13 mouse cellular contexts compared by ENCODE assay signal in the genomic region with DNA sequence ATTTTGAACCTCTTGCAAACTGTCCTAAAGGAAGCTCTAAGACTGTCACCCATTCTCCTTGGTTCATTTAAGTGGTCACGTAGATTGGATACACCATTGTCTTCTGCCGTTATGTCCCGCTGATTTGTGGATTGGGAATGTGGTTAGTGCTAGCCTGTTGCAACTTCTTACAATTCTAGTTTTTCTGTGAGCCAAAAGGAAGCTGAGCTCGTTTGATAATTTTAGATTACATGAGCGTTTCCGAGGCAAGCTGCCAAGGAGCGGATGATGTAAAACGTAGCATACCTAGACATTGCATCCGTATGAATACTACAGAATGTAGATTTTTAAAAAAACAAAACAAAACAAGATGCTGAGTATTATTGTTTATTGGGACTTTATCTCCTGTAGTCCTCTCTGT. TPM values are rescaled to one million over a fixed set of nuclear protein-coding genes. Genes with fewer than 3 reads are reported as not detected.
A peak's percentile ranks its signal among the peaks of the same experiment; 100 is the strongest.
DNase-seq lines count a peak whose midpoint lies in the region; ATAC-seq lines count a peak whose summit lies in the region.
"Had no signal": no experiment of that assay in that cellular context is flagged by ENCODE, and none has a peak within 500 bp of the region (broad histone marks: within the 10 kb centered on the region; RNA-seq: fewer than 3 reads in every experiment).

No protein-coding gene starts in this region.

- 2% methylated on average over 9 of the region's 9 CpGs for WGBS in macrophage (ENCODE audit: missing documents)
- WGBS in hindbrain, embryonic 14.5 days: 82% methylated on average over 9 of the region's 9 CpGs

- H3K4me2 ChIP-seq in hindbrain, embryonic 14.5 days (replicated peaks): no peak overlapping the region
- H3K4me2 ChIP-seq: neural tube, embryonic 12.5 days had no signal

- no peaks in the 10 kb centered on the region for H3K36me3 ChIP-seq in macrophage (ENCODE audit: inconsistent target)
- no peaks in the 10 kb centered on the region for H3K36me3 ChIP-seq in hindbrain, embryonic 14.5 days (replicated peaks; ENCODE audit: control insufficient read depth, insufficient read depth)
- H3K36me3 ChIP-seq: G1E; neural tube, embryonic 12.5 days had no signal

- H3K4me3 ChIP-seq in macrophage (ENCODE audit: inconsistent target): no peak overlapping the region
- no peak overlapping the region for H3K4me3 ChIP-seq in hindbrain, embryonic 14.5 days (replicated peaks; ENCODE audit: low read length)
- H3K4me3 ChIP-seq: left cerebral cortex, adult 2 months; neural tube, embryonic 12.5 days had no signal

- H3K9me3 ChIP-seq in hindbrain, embryonic 14.5 days (ENCODE audit: control insufficient read depth, low read length): no peaks in the 10 kb centered on the region
- H3K9me3 ChIP-seq: G1E; neural tube, embryonic 12.5 days had no signal

- no peaks in the 10 kb centered on the region for H3K4me1 ChIP-seq in hindbrain, embryonic 14.5 days (replicated peaks; ENCODE audit: control insufficient read depth, insufficient read depth, low read length)
- H3K4me1 ChIP-seq: neural tube, embryonic 12.5 days had no signal

- H3K27me3 ChIP-seq in hindbrain, embryonic 14.5 days (ENCODE audit: control insufficient read depth, insufficient read depth, low read length): no peaks in the 10 kb centered on the region
- H3K27me3 ChIP-seq: neural tube, embryonic 12.5 days had no signal

- H3K9ac ChIP-seq in hindbrain, embryonic 14.5 days: no peak overlapping the region
- H3K9ac ChIP-seq: neural tube, embryonic 12.5 days had no signal

- peak overlapping the region; percentile 73 for H3K27ac ChIP-seq in macrophage
- no peak overlapping the region for H3K27ac ChIP-seq in hindbrain, embryonic 14.5 days
- H3K27ac ChIP-seq: hindbrain, postnatal 0 days; left cerebral cortex, adult 2 months; neural tube, embryonic 12.5 days had no signal

- no peak for ATAC-seq in hindbrain, embryonic 14.5 days (ENCODE audit: low FRiP score)
- ATAC-seq: hindbrain, postnatal 0 days had no signal

- DNase-seq in left cerebral cortex, adult 18-20 months (ENCODE audit: low spot score in 2 of 2): peak; percentile 6 to 22
- DNase-seq in left cerebral cortex, adult 11 months (ENCODE audit: low spot score): no peak
- DNase-seq in brain, adult 2 months (ENCODE audit: low read depth, low spot score): peak; percentile 24
- DNase-seq in kidney, postnatal 10 days: peak; percentile 65
- no peak for DNase-seq in hindbrain, embryonic 14.5 days (ENCODE audit: low spot score)
- DNase-seq in cerebellum, adult 11-12 months: no peak
- DNase-seq: thymus, postnatal 36 days had no signal

- H3K79me2 ChIP-seq in macrophage (ENCODE audit: inconsistent target): peaks cover 4% of the 10 kb centered on the region; the same call in 1 of the 2 replicates

RNA-seq across cellular contexts. Expression of a gene that starts 17.3 kb away (rescaled TPM):
- total RNA-seq in left cerebral cortex, adult 18-20 months (2021): 1 to 10 TPM; 6.2 to 7.1 TPM
- total RNA-seq in macrophage (2018; cell fraction: chromatin; rRNA removed): 1,000 to 10,000 TPM in 11 of 26 experiments, 100 to 1,000 TPM in 15; 310 to 1,734 (median 948) TPM
- 1,000 to 10,000 TPM in 4 of 26 experiments, 100 to 1,000 TPM in 22; 554 to 1,295 (median 783) TPM for total RNA-seq in macrophage (2018; cell fraction: cytosol; rRNA removed)
- total RNA-seq in macrophage (2018; cell fraction: nucleus; rRNA removed): 1,000 to 10,000 TPM in 4 of 26 experiments, 100 to 1,000 TPM in 22; 371 to 1,198 (median 818) TPM
- polyA plus RNA-seq in macrophage (2018): 571 to 1,239 TPM (median 1,135 TPM) in 3 replicates
- 16.3 and 16.4 TPM in 2 replicates for polyA plus RNA-seq in hindbrain, embryonic 14.5 days (2014; fragmentation: Nextera tagmentation; extraction: Ambion mirVana)

RNA-seq across cellular contexts. Expression of a gene that starts 17.5 kb away (rescaled TPM):
- not detected for total RNA-seq in left cerebral cortex, adult 18-20 months (2021)
- total RNA-seq in macrophage (2018; cell fraction: chromatin; rRNA removed): 10 to 100 TPM in 7 of 26 experiments, 1 to 10 TPM in 9, under 1 TPM in 4, not detected in 6; 0.43 to 19.7 (median 5.4) TPM
- total RNA-seq in macrophage (2018; cell fraction: cytosol; rRNA removed): 1 to 10 TPM in 8 of 26 experiments, under 1 TPM in 15, not detected in 3; 0.05 to 7.4 (median 0.55) TPM
- 10 to 100 TPM in 6 of 26 experiments, 1 to 10 TPM in 12, under 1 TPM in 7, not detected in 1; 0.25 to 24.3 (median 3.4) TPM for total RNA-seq in macrophage (2018; cell fraction: nucleus; rRNA removed)
- polyA plus RNA-seq in macrophage (2018): 0.06 to 0.11 TPM in 2 of 3 replicates, not detected in the other
- polyA plus RNA-seq in hindbrain, embryonic 14.5 days (2014; fragmentation: Nextera tagmentation; extraction: Ambion mirVana): not detected in 2 replicates
- total RNA-seq: G1E; gastrocnemius, postnatal 4 days; hindbrain, postnatal 0 days; left cerebral cortex, adult 2 months had no signal
- polyA plus RNA-seq: G1E had no signal

Comparison
In these comparisons a context has a peak if more than half of its experiments do, and no peak if none do; other contexts are left out.
1. DNase-seq: peak in left cerebral cortex, adult 18-20 months (2 of 2), brain, adult 2 months (single experiment) and kidney, postnatal 10 days (single experiment); none in left cerebral cortex, adult 11 months (single experiment), hindbrain, embryonic 14.5 days (single experiment) and cerebellum, adult 11-12 months (single experiment).
2. RNA of a gene that starts 17.3 kb away (polyA plus RNA-seq): 571 to 1,239 TPM in macrophage; 16.3 to 16.4 TPM in hindbrain, embryonic 14.5 days; every median in the first group is over 10 times any median in the second.